Mouse (Mus musculus) yolk sac, embryonic 10.5 days (tissue): ENCODE results near the gene March9.

ENCODE experiments used
- DNase-seq: peaks from one replicate; pipeline ENCODE4 v3.0.0-alpha.2; 2017; ENCODE audit warnings: low spot score

March9 gene

DNA sequence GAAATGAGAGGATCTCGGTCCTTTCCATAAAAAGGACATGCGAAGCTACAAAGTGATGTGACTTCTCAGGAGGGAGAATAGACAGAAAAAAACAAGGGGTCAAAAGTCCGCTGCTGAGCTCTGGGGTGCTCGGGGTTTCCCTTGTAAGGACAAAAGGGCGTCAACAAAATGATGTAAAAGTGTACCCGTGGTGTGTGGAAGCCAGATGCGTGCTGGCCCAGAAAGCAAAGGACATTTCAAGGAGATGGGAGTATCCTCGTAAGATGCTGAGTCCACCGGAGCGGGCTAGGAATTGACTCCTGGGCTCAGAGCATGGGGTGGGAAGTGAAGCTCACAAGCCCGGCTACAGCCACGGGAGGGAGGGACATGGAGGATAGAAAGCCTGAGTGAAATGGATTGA, 22.3 kb downstream of the March9 start:
- no peak for DNase-seq

DNA sequence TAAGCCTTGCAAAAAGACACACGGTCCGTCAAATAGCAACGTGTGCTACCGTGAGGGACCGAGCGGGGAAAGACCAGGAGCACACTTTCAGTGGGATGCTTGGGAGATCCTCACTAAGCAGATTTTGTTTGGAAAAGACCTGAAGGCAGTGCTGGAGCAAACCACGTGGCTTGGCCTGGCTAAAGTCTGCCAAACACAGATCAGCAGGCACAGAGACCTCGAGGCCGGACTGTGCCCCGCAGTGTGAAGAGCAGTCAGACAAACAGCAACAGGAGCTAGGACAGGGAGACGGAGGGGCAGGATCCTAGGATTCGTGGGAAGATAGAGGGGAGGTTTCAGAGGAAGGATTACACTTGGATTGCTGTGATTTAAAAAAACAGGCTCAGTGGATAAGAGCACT, 23.7 kb downstream of the March9 start:
- peak; percentile 45 for DNase-seq

DNA sequence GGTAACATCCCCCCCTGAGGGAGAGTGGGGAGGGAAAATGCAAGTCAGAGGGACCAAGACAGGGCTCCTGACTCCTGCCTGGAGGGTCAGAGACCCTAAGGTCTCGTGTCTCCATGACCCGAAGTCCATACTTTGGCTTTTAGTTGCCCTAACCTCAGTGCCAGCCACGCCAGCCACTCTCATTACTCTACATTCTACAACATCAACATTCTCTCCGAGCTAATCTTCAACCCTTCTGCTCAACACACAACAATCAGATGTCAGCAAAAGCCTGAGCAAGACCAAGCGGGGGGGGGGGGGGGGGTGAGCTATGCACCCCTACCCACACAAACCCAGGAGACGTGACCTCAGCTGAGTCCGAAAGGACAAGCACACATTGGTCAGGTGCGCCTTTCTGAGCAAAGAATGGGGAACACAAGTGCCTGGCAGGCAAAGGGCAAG, 26.7 kb downstream of the March9 start:
- DNase-seq = peak; percentile 55

GRCm38 (mm10) chr10:127030336-127031296, 29.4 kb downstream of the March9 start, which contains the start of gene Tsfm:
Gene Tsfm, minus strand, starts transcription at chr10:127030840.
- peak; percentile 85 for DNase-seq

DNA sequence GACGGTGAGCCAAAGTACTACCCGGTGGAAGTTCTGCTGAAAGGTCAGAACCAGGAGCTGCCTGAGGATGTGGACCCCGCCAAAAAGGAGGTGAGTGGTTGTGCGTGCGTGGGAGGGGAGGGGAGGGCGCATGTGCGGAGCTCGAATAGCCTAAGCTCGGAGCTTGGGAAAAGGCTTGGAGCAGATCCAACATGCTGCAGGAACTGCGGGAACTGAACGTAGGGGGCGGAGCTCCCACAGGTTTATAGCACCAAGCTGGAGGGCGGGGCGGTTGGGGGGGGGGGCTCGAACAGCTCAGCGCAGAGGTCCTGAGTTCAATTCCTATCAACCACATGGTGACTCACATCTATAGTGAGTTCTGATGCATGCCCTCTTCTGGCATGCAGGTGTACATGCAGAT, 41.6 kb downstream of the March9 start:
- no peak for DNase-seq

DNA sequence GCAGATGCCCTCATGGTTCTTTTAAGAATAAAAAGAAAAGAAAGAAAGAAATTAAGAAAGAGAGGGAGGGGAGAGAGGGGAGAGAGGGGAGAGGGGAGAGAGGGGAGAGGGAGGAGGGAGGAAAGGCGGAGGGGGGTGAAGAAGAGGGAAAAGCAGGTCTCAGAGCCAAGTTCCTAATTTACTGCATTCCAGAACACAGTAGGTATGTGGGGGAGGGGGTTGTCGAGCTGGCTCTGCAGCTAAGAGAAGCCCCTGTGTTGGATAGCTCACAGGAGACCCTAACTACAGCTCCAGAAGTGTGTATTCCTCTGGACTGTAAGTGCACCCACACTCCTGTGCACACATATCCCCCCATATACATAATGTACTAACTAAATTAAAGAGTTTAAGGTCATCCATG, 42.9 kb downstream of the March9 start:
- DNase-seq = no peak

DNA sequence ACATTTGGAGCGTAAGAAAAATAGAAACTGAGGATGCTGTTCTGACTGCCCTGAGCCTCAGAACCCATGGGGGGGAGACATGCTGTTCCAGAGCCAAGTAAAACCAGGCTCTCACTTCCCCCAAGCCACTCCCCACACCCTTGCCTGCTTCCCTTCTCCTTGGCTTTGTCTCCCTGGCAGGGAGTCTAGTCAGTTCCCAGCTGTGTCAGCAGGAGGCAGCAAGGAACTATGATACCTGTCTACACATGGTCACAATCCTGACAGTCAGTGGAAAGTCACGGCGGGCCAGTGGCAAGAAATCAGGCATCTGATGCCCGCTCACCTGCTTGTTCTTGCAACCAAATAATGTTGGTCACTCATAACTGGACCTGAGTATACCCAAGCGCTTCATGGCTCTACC, 43.5 kb downstream of the March9 start:
- no peak for DNase-seq
